Mouse (Mus musculus) CH12.LX (cell line): Measurements from ENCODE around the gene Rassf5.

Source experiments
- BHLHE40 ChIP-seq: IDR thresholded peaks from 2 replicates; pipeline ENCODE4 v1.6.1; 2011; ENCODE audit warnings: mild to moderate bottlenecking, low read depth, low read length, improper control_type of control experiment
- CTCF ChIP-seq, 2 experiments: IDR thresholded peaks in 1 of 2; conservative IDR thresholded peaks in 1 of 2; 2 replicates each; pipeline ENCODE4 v1.5.1; 2011 to 2012; ENCODE audit warnings: low read depth in 2 of 2, low read length in 2 of 2, improper control_type of control experiment in 1 of 2, inconsistent platforms in 1 of 2, mild to moderate bottlenecking in 1 of 2, moderate library complexity in 1 of 2
- EP300 ChIP-seq: IDR thresholded peaks from 2 replicates; pipeline ENCODE4 v1.6.1; 2011; ENCODE audit warnings: low read length, improper control_type of control experiment
- KAT2A ChIP-seq: IDR thresholded peaks from 2 replicates; pipeline ENCODE4 v1.6.1; 2012; ENCODE audit warnings: low read length, improper control_type of control experiment, inconsistent platforms; ENCODE audit not compliant: insufficient replicate concordance
- MAX ChIP-seq: IDR thresholded peaks from 2 replicates; pipeline ENCODE4 v1.6.1; 2011; ENCODE audit warnings: low read length, improper control_type of control experiment
- MXI1 ChIP-seq: IDR thresholded peaks from 2 replicates; pipeline ENCODE4 v1.6.1; 2011; ENCODE audit warnings: mild to moderate bottlenecking, low read depth, low read length, improper control_type of control experiment
- NELFE ChIP-seq: IDR thresholded peaks from 2 replicates; pipeline ENCODE4 v1.6.1; 2011; ENCODE audit warnings: low read depth, low read length, improper control_type of control experiment
- POLR2A ChIP-seq: IDR thresholded peaks from 2 replicates; pipeline ENCODE4 v1.6.1; 2011; ENCODE audit warnings: low read depth, mild to moderate bottlenecking, improper control_type of control experiment, low read length
- POLR2AphosphoS2 ChIP-seq: IDR thresholded peaks from 2 replicates; pipeline ENCODE4 v1.6.1; 2011; ENCODE audit warnings: low read depth, low read length, improper control_type of control experiment
- TBP ChIP-seq: conservative IDR thresholded peaks from 2 replicates; pipeline ENCODE4 v1.6.1; 2011; ENCODE audit warnings: low read depth, low read length, improper control_type of control experiment
- USF1 ChIP-seq: IDR thresholded peaks from 2 replicates; pipeline ENCODE4 v1.6.1; 2014; ENCODE audit warnings: low read depth, mild to moderate bottlenecking, inconsistent platforms, low read length, improper control_type of control experiment
- ZMIZ1 ChIP-seq: IDR thresholded peaks from 2 replicates; pipeline ENCODE4 v1.6.1; 2012; ENCODE audit warnings: low read depth, mild to moderate bottlenecking, inconsistent platforms, low read length, improper control_type of control experiment
- ZNF384 ChIP-seq: IDR thresholded peaks from 2 replicates; pipeline ENCODE4 v1.6.1; 2012; ENCODE audit warnings: low read depth, low read length, improper control_type of control experiment, inconsistent platforms

GRCm38 (mm10) chr1:131279456-131279776, 34.4 kb upstream of the Rassf5 start, which contains the start of gene Ikbke:
- TF ChIP-seq MAX (no peak), EP300 (no peak), CTCF (conservative IDR thresholded peaks at IDR 0.05 in 1 of 2, IDR thresholded peaks at IDR 0.05 in 1 of 2; ENCODE audit: low read depth in 2 of 2, low read length in 2 of 2) (no peak), BHLHE40 (no peak), USF1 (no peak), ZMIZ1 (no peak), MXI1 (peak; percentile 28; the same call in 1 of the 2 replicates), TBP (peak; percentile 63), POLR2A (peak; percentile 59), POLR2AphosphoS2 (no peak; the same call in 1 of the 2 replicates), ZNF384 (no peak), NELFE (no peak), KAT2A (no peak)
